ENCODE assay signal across 33 mouse cellular contexts in the genomic region with DNA sequence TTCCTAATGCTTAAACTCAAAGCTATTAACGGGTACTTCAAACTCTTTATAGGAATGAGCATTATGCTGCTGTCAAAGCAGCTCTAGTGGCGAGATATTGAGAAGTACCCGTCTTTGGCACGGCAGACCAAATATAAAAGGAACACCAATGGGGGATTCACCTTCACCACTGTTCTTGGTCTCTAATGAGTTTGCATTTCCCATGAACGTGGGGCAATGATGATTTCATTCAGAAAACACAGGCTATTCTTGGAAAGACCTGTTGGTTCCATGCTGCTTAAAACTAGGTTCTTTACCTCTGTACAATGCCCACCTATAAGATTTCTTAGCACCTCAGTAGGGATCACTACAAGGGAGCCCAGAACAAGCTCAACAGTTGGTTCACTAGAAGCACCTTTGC.
"Had no signal": no experiment of that assay in that cellular context is flagged by ENCODE, and none has a peak within 500 bp of the region (broad histone marks: within the 10 kb centered on the region; RNA-seq: fewer than 3 reads in every experiment).

No protein-coding gene starts in this region.

- H3K4me2 ChIP-seq: heart, embryonic 11.5 days; heart, embryonic 12.5 days; heart, embryonic 13.5 days; heart, embryonic 15.5 days; hindbrain, embryonic 12.5 days; hindbrain, embryonic 13.5 days; hindbrain, embryonic 15.5 days; intestine, embryonic 15.5 days; kidney, embryonic 15.5 days had no signal

- DNase-seq: heart, postnatal 10 days; heart, postnatal 14 days; heart, postnatal 36 days; kidney, adult 11 months; kidney, adult 18-20 months; kidney, adult 2 months; kidney, adult 8-10 months; kidney, adult 9 months; kidney, postnatal 10 days; kidney, postnatal 14 days; kidney, postnatal 25 days; kidney, postnatal 36 days; kidney, postnatal 4 days; layer of hippocampus, adult 9-11 months; layer of hippocampus, postnatal 36 days had no signal

- ATAC-seq: hindbrain, embryonic 16.5 days; hindbrain, postnatal 0 days; inflammation-experienced regulatory T-cells, adult 6 months; intestine, embryonic 15.5 days; intestine, embryonic 16.5 days; intestine, postnatal 0 days had no signal

- H3K4me3 ChIP-seq: heart, embryonic 12.5 days; heart, embryonic 13.5 days; heart, embryonic 15.5 days; hindbrain, embryonic 10.5 days; hindbrain, embryonic 12.5 days; hindbrain, embryonic 13.5 days; hindbrain, embryonic 15.5 days; intestine, embryonic 15.5 days; kidney, embryonic 15.5 days; layer of hippocampus, adult 2 months; left cerebral cortex, adult 2 months had no signal

- H3K27ac ChIP-seq: heart, embryonic 13.5 days; heart, embryonic 15.5 days; hindbrain, embryonic 10.5 days; hindbrain, embryonic 12.5 days; hindbrain, embryonic 13.5 days; hindbrain, embryonic 15.5 days; hindbrain, postnatal 0 days; intestine, embryonic 15.5 days; kidney, embryonic 15.5 days; kidney, postnatal 0 days; layer of hippocampus, adult 2 months; left cerebral cortex, adult 2 months had no signal

- H3K27me3 ChIP-seq: heart, embryonic 12.5 days; heart, embryonic 13.5 days; heart, embryonic 15.5 days; hindbrain, embryonic 12.5 days; hindbrain, embryonic 13.5 days; hindbrain, embryonic 15.5 days; intestine, embryonic 15.5 days; kidney, embryonic 15.5 days had no signal

- H3K9ac ChIP-seq: heart, embryonic 12.5 days; heart, embryonic 13.5 days; heart, embryonic 15.5 days; hindbrain, embryonic 12.5 days; hindbrain, embryonic 13.5 days; hindbrain, embryonic 15.5 days; intestine, embryonic 15.5 days; kidney, embryonic 15.5 days had no signal

- H3K9me3 ChIP-seq: heart, embryonic 12.5 days; heart, embryonic 13.5 days; heart, embryonic 15.5 days; hindbrain, embryonic 10.5 days; hindbrain, embryonic 12.5 days; hindbrain, embryonic 13.5 days; hindbrain, embryonic 15.5 days; intestine, embryonic 15.5 days; kidney, embryonic 15.5 days had no signal

- H3K36me3 ChIP-seq: heart, embryonic 15.5 days; hindbrain, embryonic 10.5 days; hindbrain, embryonic 12.5 days; hindbrain, embryonic 13.5 days; hindbrain, embryonic 15.5 days; intestine, embryonic 15.5 days had no signal
